Mouse (Mus musculus): ENCODE measurements around the gene Rrm2. TPM values are rescaled to one million over a fixed set of nuclear protein-coding genes. Genes with fewer than 3 reads are reported as not detected.

The Rrm2 gene
- polyA plus RNA-seq, 1 experiment, result 1.8 TPM

- no peak overlapping the region for H3K27ac ChIP-seq (ENCODE audit: insufficient read depth, low read length)
- TF ChIP-seq CTCF (IDR thresholded peaks at IDR 0.05; ENCODE audit: extremely low read depth, insufficient read depth, low read length) (no peak), POLR2A (IDR thresholded peaks at IDR 0.05; ENCODE audit: extremely low read depth, insufficient read depth, low read length) (no peak)
- no peaks in the 10 kb centered on the region for H3K4me1 ChIP-seq (ENCODE audit: control insufficient read depth, insufficient read depth, low read length)
These were observed 54.2 kb downstream of the Rrm2 start for GRCm38 (mm10) chr12:24762253-24762652.

More at GRCm38 (mm10) chr12:24762253-24762652, 54.2 kb downstream of the Rrm2 start:
- H3K4me3 ChIP-seq (ENCODE audit: insufficient read depth, low read length), result no peak overlapping the region

Other genes with a start within 250 kb of the Rrm2 start
- 23.8 and 26.0 TPM in 2 replicates for gene Taf1b, start 209.9 kb upstream of the Rrm2 start, polyA plus RNA-seq (2012; rRNA removed)
- 9.8 and 12.9 TPM in 2 replicates for gene Grhl1, start 136.0 kb upstream of the Rrm2 start, polyA plus RNA-seq (2012; rRNA removed)
- 6.7 and 7.2 TPM in 2 replicates for gene Klf11, start 57.0 kb upstream of the Rrm2 start, polyA plus RNA-seq (2012; rRNA removed)
- 13.7 and 14.7 TPM in 2 replicates for gene Cys1, start 26.4 kb upstream of the Rrm2 start, polyA plus RNA-seq (2012; rRNA removed)
- gene Mboat2, start 122.6 kb downstream of the Rrm2 start, polyA plus RNA-seq (2012; rRNA removed), result 27.9 and 28.8 TPM in 2 replicates